Mouse (Mus musculus) midbrain, postnatal 0 days (tissue): ENCODE measurements around the gene Hoxc4. TPM values are rescaled to one million over a fixed set of nuclear protein-coding genes. Genes with fewer than 3 reads are reported as not detected.

Experiments used
- ATAC-seq: fragments of 200-750 bp; cut with Nextera tagmentation; 2 replicates; pipeline ENCODE4 v1.8.0; 2017; ENCODE audit warnings: moderate number of reproducible peaks, mild to moderate bottlenecking, moderate TSS enrichment, moderate library complexity; ENCODE audit not compliant: low FRiP score
- DNase-seq: peaks from one replicate; pipeline ENCODE4 v3.0.0-alpha.2; 2015; ENCODE audit warnings: low spot score
- H3K27ac ChIP-seq: fragments of 300-500 bp; sonication (generic); 2 replicates; pipeline ENCODE4 v1.5.1; 2014; ENCODE audit warnings: low read depth, mild to moderate bottlenecking, low read length, mixed read lengths
- H3K27me3 ChIP-seq: fragments of 300-500 bp; sonication (generic); 2 replicates; pipeline ENCODE4 v1.6.1; 2014; ENCODE audit warnings: low read length, control low read depth, mixed read lengths; ENCODE audit not compliant: insufficient read depth
- H3K36me3 ChIP-seq: fragments of 300-500 bp; sonication (generic); 2 replicates; pipeline ENCODE4 v1.6.1; 2014; ENCODE audit warnings: low read length, control low read depth, mixed read lengths; ENCODE audit not compliant: insufficient read depth
- H3K4me1 ChIP-seq: fragments of 300-500 bp; sonication (generic); 2 replicates; pipeline ENCODE4 v1.6.1; 2014; ENCODE audit warnings: mild to moderate bottlenecking, control low read depth, antibody characterized with exemption, low read length, mixed read lengths; ENCODE audit not compliant: insufficient read depth
- H3K4me2 ChIP-seq: fragments of 300-500 bp; sonication (generic); 2 replicates; pipeline ENCODE4 v1.6.1; 2014; ENCODE audit warnings: low read depth, mild to moderate bottlenecking, low read length, mixed read lengths; ENCODE audit not compliant: poor library complexity, severe bottlenecking
- H3K4me3 ChIP-seq: fragments of 300-500 bp; sonication (generic); 2 replicates; pipeline ENCODE4 v1.5.1; 2014; ENCODE audit warnings: low read depth, mild to moderate bottlenecking, low read length, moderate library complexity
- H3K9ac ChIP-seq: fragments of 300-500 bp; sonication (generic); replicated peaks from 2 replicates; pipeline ENCODE4 v1.6.1; 2014; ENCODE audit warnings: mild to moderate bottlenecking, low read length, moderate library complexity, mixed read lengths; ENCODE audit not compliant: poor library complexity, severe bottlenecking
- H3K9me3 ChIP-seq: fragments of 300-500 bp; sonication (generic); 2 replicates; pipeline ENCODE4 v1.6.1; 2016; ENCODE audit warnings: low read length, control low read depth
- CTCF ChIP-seq: IDR thresholded peaks from 2 replicates; pipeline ENCODE4 v1.5.1; 2016; ENCODE audit warnings: antibody characterized with exemption, mild to moderate bottlenecking
- WGBS: fragments of 180-500 bp; shearing (Covaris S2); extraction: QIAGEN DNeasy Blood & Tissue Kit; methylation state at CpG from one replicate; pipeline ENCODE4 v1.1.7; 2014; 5-methylcytosine and 5-hydroxymethylcytosine counted together
- polyA plus RNA-seq: library from polyadenylated mRNA; unstranded; fragments of >200 nt; fragmentation: Nextera tagmentation; extraction: Ambion mirVana; gene quantifications from 2 replicates; pipeline ENCODE4 v1.2.1, GENCODE M21; 2015
- total RNA-seq: library from RNA; depleted of rRNA; stranded (reverse); fragments of >200 nt; gene quantifications from 2 replicates; pipeline ENCODE4 v1.2.3, GENCODE M21; 2014

Gene Hoxc4
- total and polyA plus RNA-seq, 2 experiments from 2014 or later = 2.2 TPM; not detected in 1

DNA sequence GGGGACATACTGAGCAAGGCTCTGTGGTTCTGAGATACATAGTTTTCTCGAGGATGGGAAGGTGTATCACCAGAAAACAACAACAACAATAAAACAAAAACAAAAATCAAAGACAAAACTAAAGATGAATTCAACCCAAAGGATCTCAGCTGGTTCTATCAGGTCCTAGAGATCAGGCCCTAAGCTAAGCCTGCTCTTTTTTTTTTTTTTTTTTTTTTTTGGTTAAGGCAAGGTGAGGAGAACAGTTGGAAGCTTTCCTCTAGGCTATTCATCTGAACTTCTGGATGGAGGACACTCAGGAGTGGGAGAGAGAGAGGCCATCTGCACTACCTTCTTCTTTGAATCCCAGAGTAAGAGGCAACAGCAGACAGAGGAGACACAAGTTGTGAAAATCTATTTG is 18.8 kb downstream of the Hoxc4 start:
- Histone ChIP-seq H3K4me1 (no peaks in the 10 kb centered on the region), H3K4me3 (no peak overlapping the region), H3K36me3 (no peaks in the 10 kb centered on the region), H3K9ac (no peak overlapping the region), H3K9me3 (no peaks in the 10 kb centered on the region), H3K27ac (no peak overlapping the region), H3K4me2 (no peak overlapping the region), H3K27me3 (peaks cover 98% of the 10 kb centered on the region)
- no peak for TF ChIP-seq CTCF
- WGBS = 28% methylated on average over 1 of the region's 1 CpGs
- ATAC-seq = no peak
- no peak for DNase-seq

DNA sequence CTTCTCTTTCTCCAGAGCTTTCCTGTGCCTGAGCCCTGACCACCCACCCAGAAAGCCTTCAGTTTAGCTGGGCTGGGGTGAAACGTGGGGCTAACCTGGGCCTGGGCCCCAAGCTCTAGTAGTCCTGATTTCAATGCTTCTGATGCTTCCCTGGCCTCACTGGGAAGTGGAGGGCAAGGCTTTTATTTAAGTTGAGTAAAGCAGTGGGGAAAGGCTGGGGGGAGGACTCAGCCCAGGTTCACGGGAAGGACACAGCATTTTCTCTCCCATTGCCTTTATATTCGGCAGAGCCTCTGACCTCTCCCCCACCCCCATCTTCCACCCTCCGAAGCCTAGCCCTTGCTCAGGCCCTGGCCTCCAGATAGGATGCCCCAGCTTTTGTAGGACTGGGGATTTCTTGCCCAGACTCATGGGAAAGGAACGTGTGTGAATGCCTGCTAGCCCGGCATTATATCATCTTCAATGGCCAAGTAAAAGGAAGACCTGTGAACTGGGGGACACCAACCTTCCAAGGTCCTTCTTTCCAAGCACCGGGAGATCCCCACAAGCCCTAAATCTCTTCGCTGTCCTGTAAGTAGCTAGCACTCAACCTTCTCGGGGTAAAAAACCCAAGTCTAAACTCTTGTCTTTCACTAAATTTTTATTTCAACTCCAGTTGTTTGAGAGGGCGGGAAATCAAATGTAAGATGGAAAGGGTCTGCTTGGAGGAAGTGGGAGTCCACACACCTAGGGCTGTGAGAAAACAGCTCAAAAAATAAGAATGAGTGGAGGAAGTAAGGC is 20.2 kb downstream of the Hoxc4 start:
- no peak for DNase-seq
- H3K27ac ChIP-seq = no peak overlapping the region
- 12% methylated on average over 10 of the region's 10 CpGs for WGBS
- H3K9me3 ChIP-seq = no peaks in the 10 kb centered on the region
- H3K36me3 ChIP-seq = no peaks in the 10 kb centered on the region
- H3K27me3 ChIP-seq = peaks cover 99% of the 10 kb centered on the region
- no peak for TF ChIP-seq CTCF
- no peak for ATAC-seq
- H3K4me1 ChIP-seq = no peaks in the 10 kb centered on the region
- H3K4me2 ChIP-seq = no peak overlapping the region
- no peak overlapping the region for H3K9ac ChIP-seq
- no peak overlapping the region for H3K4me3 ChIP-seq

- no peak for TF ChIP-seq CTCF
- Histone ChIP-seq H3K9me3 (no peaks in the 10 kb centered on the region), H3K36me3 (no peaks in the 10 kb centered on the region), H3K4me1 (no peaks in the 10 kb centered on the region), H3K27me3 (peaks cover 99% of the 10 kb centered on the region), H3K4me3 (no peak overlapping the region), H3K9ac (no peak overlapping the region), H3K4me2 (no peak overlapping the region), H3K27ac (no peak overlapping the region)
- ATAC-seq (no peak), DNase-seq (no peak)
- WGBS = 7% methylated on average over 3 of the region's 3 CpGs
These were observed 20.9 kb downstream of the Hoxc4 start for GRCm38 (mm10) chr15:103039609-103040008.

- ATAC-seq (no peak), DNase-seq (no peak)
- no peak overlapping the region for H3K4me3 ChIP-seq
- no peak overlapping the region for H3K27ac ChIP-seq
- no peak overlapping the region for H3K9ac ChIP-seq
- H3K4me2 ChIP-seq = no peak overlapping the region
- no peaks in the 10 kb centered on the region for H3K36me3 ChIP-seq
- TF ChIP-seq CTCF = no peak
- no peaks in the 10 kb centered on the region for H3K9me3 ChIP-seq
- H3K4me1 ChIP-seq = no peaks in the 10 kb centered on the region
- 5% methylated on average over 12 of the region's 12 CpGs for WGBS
- H3K27me3 ChIP-seq = peaks cover 94% of the 10 kb centered on the region
These were observed 21.9 kb downstream of the Hoxc4 start for GRCm38 (mm10) chr15:103040601-103041000.

DNA sequence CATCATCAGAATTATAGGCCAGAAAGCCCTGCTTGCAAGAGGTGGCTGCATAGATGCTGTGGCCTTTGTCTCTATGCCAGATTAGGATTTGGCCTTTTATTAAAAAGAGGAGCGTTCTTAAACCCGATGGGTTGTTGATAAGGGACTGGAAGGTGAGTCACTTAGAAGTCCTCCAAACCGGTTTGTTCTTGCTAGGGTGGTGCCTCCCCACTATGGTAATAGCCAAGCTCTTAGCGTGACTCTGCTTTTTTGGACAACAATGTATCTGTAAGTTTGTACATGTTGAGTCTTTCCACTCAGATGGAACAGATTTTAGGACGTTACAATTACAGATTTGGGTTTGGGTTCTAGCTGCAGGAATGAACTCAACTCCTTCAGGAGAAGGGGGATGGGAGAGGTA is 22.9 kb downstream of the Hoxc4 start:
- H3K9ac ChIP-seq = no peak overlapping the region
- 10% methylated on average over 5 of the region's 5 CpGs for WGBS
- no peak overlapping the region for H3K4me3 ChIP-seq
- ATAC-seq (no peak), DNase-seq (no peak)
- no peaks in the 10 kb centered on the region for H3K9me3 ChIP-seq
- no peak overlapping the region for H3K4me2 ChIP-seq
- H3K27ac ChIP-seq = no peak overlapping the region
- no peaks in the 10 kb centered on the region for H3K36me3 ChIP-seq
- no peak for TF ChIP-seq CTCF
- H3K4me1 ChIP-seq = no peaks in the 10 kb centered on the region
- peaks cover 91% of the 10 kb centered on the region for H3K27me3 ChIP-seq

DNA sequence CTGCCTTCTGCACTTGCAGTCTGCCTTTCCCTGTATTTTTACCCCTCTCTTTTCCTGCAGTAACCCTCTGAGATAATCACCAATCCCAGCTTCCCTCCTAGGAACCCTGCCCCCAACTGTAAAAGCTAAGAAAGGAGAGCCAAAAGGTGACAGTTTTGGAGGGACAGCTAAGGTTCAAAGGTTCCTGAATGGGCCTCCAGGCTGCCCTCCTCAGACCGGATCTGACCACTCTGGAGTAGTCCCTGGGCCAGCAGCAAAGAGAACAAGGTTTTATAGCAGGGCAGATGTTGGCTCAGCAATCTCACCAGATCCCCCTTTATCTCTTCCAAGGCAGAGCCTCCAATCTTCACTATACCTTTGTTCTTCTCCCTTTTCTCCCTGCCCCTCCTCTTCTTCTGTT is 23.5 kb downstream of the Hoxc4 start:
- no peak overlapping the region for H3K9ac ChIP-seq
- ATAC-seq = no peak
- H3K27ac ChIP-seq = no peak overlapping the region
- no peak overlapping the region for H3K4me3 ChIP-seq
- 0% methylated on average over 1 of the region's 1 CpGs for WGBS
- no peak overlapping the region for H3K4me2 ChIP-seq
- TF ChIP-seq CTCF = no peak
- H3K4me1 ChIP-seq = no peaks in the 10 kb centered on the region
- peaks cover 87% of the 10 kb centered on the region for H3K27me3 ChIP-seq
- DNase-seq = no peak
- no peaks in the 10 kb centered on the region for H3K36me3 ChIP-seq
- H3K9me3 ChIP-seq = no peaks in the 10 kb centered on the region
